Mouse (Mus musculus): Measurements from ENCODE around the gene Rnf215.
"Not testable (repeated sequence)": the region's sequence is repeated elsewhere in the genome, so short reads cannot be mapped to it uniquely, and the experiment has no call there.

Rnf215 gene

DNA sequence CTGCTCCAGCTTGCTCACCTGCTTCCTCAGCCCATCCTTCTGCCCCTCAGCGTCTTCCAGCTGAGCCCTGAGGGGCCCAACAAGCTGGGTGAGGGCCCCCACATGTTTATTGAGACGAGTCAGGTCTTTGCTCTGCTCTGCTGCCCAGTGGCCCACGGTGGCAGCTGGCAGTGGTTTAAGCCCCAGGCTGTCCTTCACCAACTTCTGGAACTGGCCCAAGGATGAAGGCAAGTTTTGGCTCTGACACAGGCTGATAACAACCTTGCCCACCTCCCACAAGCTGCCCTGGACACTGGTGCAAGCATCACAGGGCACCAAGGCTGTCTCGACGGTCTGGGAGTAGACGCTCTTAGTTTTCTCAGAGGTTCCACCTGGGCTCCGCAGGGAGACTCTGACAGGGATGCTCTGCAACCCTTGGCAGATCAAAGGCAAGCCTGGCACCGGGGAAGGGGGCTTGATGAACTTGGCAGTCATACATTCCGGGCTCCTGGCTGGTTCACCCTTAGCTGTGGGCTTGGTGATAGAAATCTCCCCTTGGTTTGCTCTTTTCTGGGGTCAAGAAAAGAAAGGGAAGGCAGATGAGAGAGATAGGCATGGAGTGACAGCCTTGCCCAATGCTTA, 13.6 kb downstream of the Rnf215 start:
- DNase-seq, result no peak

DNA sequence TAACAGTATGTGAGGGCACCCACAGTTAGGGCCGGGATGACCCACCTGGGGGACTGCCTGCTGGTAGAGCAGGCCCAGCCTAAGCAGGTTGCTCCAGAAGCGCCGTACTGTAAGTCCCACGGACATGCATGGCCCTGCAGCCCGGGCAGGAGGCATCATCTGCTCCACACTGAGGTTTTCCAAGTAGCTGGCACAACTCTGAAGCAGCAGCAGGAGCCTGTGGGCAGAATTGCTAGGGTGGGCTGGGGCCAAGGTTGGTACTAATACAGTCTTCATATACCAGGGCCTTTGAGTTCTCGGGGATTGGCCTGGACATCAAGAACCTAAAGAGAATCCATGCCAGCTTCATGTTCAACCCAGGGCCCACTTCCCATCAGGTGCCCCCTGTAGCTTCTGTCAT, 14.9 kb downstream of the Rnf215 start:
- no peak for DNase-seq

DNA sequence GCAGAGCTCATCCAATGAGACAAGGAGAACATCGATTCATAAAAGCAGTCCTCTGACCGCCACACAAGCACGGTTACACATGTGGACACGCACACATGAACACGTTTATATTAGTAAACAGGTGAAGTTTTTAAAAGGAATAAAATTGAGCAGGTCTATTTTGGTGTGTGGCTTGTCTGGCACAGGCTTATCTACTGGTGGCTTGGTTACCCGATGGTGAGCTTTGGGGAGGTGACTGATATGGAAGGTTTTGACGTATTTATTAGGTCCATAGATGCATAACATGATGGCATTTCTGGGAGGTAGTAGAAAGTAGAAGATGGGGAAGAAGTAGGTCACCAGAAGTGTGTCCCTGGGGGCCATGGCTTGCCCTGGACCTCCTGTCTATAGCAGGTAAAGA, 18.7 kb downstream of the Rnf215 start:
- no peak for DNase-seq

DNA sequence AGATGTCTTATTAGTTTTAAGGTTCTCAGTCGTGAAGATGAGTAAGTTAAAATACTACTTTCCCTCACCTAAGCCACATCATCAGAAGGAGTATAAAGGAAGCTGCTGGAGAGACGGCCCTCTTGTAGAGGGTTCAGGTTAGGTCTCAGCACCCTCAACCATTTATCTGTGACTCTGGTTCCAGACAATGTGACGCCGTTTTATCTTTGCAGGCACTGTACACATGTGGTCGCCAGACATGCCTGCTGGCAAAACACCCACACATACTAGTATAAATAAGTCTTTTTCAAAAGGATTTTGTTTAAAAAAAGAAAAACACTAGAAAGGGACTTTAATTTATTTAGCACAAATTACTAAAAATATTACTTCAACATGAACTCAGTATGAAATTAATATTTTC, 20.6 kb downstream of the Rnf215 start:
- no peak for DNase-seq

DNA sequence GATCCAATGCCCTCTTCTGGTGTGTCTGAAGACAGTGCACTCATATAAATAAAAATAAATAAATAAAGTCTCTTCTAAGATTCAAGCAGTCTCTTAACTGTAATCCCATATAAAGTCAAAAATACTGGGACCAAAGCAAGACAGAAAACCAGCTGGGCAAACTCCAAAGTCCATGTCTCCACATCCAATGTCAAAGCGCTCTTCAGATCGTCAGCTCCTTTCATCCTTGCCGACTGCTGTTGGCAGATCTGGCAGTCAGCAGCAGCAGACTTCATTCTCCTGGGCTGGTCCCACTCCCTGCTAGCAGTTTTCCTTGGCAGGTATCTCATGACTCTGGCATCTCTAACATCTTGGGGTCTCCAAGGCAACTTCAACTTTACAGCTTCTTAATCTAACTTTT, 23.7 kb downstream of the Rnf215 start:
- peak; percentile 41 to 51 for DNase-seq

DNA sequence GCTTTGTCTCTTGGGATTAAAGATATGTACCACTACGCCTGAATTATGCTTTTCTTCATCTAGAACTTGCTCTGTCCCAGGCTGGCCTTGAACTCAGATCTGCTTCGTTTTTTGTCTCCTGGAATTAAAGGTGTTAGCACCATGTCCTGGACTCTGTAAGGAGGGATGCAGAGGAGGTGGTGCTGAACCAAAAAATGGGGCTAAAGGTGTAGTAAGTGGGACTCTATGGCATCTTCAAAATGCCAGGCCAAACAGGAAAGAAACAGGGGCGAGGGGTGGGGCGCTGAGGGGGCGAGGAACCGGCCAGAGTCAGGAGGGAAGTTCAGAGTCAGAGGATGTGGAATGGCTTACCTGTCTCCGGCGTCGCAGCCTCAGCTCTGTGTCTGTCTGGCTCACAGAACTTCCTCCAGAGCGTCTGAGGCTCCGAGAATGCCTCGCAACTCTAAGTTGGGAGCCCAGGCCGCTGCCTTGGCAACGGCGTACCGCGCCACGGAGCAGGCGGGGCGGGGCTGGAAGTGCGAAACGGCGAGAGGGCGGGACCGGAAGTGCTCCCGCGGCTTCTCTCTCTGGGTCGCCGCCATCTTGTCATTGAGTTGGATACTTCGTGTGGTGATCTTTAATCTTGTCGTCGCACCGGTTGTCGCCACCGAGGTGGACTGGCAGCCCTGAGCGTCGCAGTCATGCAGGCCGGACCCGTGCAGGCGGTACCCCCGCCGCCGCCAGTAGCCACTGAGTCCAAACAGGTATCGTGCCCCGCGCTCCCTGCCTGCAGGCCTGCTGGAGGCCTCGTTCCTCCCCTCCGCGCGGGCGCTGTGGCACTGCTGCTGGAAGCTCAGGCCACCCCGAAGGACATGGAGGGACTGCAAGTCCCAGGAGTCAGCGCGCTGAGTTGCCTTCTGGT, 25.1 kb downstream of the Rnf215 start, which contains the start of the genes Ccdc157 and Sf3a1:
Gene Ccdc157, minus strand, starts transcription at position 486 of the 901 bp plus-strand sequence.
Gene Sf3a1, plus strand, starts transcription at position 543 of the 901 bp plus-strand sequence.
- DNase-seq, result peak; percentile 91 to 94

DNA sequence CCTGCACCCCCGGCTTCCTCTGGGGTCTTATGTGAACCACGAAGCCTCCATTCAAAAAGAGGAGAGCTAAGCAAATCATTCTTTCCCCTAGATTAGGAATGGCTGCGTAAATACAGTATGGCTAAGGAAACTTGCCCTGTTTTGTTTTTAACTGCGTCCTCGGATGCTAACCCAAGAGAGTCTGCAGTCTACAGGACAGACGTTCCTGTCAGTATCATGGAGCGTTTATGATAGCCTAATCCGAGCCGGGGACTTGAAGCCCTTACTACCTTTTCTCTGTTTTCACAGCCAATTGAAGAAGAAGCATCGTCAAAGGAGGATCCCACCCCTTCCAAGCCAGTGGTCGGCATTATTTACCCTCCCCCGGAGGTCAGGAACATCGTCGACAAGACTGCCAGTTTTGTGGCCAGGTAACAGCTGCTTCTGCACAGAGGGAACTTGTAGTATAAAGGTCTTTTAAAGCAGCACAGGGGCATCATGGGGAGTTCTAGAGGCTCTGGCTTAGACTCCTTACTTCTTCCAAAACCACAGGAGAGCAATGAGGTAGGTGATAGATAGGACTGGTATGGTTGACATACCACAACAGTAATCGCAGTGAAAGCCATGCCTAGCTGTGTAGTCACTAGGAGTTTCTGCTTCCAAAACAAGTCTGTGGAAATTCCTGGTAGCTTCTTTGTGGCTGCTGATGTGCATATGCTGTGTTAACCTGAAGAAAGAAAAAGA, 25.9 kb downstream of the Rnf215 start:
- no peak for DNase-seq

DNA sequence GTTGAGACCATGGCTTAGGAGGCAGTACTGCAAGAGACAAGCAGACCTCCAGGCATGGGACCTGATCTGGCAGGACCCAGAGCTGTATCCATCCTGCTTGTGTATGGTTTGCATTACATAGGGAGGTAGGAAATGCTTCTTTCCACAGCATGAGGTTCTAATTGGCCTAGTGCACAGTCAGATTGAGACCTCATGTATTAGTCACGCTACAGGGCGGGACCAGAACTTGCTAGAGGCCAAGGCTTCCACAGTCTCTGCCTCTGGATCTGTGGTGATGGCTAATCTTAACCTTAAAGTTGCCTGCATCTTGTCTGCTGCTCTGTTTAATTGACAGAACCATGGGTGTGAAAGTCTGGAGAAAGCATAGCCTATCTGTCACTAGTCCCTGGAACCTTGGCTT, 29.7 kb downstream of the Rnf215 start:
- no peak for DNase-seq

DNA sequence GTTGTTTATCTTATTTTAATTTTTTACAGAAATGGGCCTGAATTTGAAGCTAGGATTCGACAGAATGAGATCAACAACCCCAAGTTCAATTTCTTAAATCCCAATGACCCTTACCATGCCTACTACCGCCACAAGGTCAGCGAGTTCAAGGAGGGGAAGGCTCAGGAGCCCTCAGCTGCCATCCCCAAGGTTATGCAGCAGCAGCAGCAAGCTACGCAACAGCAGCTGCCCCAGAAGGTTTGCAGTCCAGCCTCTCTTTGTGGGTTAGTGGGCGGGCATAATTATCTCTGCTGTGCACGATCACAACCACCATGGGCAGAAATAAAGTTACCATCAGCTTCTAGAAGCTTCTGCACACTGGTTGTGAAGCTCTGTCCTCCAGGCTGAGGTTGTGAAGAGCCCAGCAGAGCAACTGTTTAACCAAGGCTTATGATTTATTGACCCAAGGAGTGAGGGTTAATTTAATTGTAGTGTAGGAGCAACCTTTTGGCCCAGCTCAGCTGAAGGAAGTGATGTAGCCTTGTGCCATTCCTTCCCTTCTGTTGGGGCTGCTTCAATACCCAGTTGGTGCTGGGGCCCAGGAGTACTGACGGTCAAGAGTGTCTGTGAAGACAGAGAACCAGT, 31.6 kb downstream of the Rnf215 start:
- no peak for DNase-seq

DNA sequence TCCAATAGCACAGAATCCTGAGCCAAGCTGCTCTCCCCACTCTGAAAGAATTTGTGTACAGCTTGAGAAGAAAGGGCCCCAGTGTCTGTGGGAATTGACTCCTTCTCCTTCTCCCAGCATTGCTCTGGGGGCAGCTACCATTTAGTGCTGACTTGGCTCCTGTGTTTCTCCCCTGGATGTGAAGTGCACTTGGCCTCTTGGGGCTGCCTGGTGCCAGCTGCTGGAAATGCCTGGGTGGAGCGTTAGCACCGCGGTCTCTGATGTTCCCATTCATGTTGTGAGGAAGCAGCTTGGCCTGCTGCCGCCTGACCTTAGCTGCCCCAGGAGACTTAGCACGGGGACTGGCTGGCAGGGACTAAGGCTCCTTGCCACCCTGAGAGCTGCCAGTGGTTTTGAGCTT, 39.6 kb downstream of the Rnf215 start:
- peak; percentile 45 to 58 for DNase-seq

DNA sequence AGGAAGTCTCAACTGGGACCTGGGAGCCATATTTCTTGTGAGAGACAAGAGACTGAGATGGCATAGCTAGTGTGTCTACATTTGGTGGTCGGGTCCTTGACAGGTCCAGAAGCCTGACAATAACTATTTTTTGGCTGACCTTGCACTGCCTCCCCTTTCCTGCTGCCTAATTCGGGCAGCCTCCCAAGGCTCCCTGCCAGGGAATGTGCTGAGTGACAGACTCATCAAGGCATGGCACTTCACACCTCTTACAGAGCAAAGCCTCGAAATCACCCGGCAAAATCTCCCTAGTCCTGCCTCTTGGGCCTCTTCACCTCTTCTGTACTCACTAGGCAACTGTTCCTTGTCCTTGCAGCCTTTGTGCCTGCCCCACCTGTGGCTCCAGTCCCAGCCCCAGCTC, 42.7 kb downstream of the Rnf215 start:
- DNase-seq, result no peak

DNA sequence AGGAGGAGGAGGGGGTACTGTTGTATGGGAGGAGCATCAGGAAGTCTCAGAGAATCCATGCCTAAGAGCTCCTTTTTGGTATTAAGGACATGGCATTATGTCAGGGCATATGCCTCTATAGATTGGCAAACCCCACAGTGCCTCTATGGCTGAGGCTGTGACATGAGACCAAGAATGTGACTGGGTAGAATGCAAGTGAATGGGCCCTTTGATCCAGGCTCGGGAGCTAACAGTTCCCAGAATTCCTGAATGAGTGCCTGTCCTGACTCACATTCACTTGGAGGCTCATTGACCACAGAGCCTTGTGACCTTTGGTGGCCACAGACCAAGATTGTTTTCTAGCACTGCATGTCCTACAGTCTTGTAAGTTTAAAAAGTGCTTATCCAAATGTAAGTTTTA, 47.1 kb downstream of the Rnf215 start:
- DNase-seq, result no peak

DNA sequence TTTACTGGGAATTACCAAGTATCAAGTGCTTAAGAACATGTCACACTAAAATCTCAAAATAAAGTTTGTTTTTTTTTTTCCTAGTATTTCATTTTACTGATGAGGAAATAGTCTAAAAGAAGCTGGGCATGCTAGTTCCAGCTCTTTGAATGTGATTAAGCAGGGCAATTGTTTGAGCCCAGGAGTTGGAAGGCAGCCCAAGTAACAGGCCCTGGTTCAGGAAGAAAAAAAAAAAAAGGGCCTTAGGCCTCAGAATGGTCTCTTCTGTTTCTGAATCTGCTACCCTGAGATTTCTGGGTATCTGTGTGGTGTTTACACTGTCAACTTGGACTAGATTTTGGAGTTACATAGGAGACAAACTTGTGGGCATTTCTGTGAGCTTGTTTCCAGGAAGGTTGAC, 48.5 kb downstream of the Rnf215 start:
- DNase-seq, result no peak

DNA sequence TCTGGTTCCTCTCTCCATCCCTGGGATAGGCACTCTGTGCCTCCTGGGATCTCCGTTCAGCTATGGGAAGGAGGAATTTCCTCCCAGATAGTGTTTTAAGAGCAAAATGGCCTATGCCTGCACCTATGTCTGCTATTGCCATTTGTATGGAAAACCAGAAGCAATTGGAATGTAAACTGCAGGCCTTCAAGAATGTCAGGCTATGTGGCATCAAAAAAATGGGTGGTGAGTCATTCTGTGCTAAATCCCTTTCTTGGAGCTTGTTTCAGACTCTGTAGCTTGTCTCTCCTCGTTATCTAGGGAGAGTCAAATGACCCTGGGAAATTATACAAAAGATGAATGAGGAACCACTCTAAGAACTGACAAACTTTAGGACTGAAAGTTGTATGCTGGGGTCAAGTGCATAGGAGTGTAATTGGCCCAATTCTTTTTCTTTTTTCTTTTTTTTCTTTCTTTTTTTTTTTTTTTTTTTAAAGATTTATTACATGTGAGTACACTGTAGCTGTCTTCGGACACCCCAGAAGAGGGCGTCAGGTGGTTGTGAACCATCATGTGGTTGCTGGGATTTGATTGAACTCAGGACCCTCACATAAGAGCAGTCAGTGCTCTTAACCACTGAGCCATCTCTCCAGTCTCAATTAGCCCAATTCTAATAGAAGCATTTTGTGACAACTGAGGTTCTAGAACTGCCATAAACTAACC, 49.4 kb downstream of the Rnf215 start:
- no peak for DNase-seq

DNA sequence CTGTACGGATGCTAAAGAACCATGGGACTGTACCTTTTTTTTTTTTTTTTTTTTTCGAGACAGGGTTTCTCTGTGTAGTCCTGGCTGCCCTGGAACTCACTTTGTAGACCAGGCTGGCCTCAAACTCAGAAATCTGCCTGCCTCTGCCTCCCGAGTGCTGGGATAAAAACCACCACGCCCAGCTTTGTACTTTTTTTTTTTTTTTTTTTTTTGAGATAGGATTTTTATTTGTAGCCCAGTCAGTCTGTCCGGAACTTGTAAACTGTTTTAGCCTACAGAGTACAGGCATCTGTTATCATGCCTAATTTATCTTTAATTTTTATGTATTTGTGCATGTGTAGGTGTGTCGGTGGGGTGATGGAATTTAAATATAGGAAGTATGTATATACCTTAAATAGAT, 50.5 kb downstream of the Rnf215 start:
- DNase-seq, result not testable (repeated sequence)

DNA sequence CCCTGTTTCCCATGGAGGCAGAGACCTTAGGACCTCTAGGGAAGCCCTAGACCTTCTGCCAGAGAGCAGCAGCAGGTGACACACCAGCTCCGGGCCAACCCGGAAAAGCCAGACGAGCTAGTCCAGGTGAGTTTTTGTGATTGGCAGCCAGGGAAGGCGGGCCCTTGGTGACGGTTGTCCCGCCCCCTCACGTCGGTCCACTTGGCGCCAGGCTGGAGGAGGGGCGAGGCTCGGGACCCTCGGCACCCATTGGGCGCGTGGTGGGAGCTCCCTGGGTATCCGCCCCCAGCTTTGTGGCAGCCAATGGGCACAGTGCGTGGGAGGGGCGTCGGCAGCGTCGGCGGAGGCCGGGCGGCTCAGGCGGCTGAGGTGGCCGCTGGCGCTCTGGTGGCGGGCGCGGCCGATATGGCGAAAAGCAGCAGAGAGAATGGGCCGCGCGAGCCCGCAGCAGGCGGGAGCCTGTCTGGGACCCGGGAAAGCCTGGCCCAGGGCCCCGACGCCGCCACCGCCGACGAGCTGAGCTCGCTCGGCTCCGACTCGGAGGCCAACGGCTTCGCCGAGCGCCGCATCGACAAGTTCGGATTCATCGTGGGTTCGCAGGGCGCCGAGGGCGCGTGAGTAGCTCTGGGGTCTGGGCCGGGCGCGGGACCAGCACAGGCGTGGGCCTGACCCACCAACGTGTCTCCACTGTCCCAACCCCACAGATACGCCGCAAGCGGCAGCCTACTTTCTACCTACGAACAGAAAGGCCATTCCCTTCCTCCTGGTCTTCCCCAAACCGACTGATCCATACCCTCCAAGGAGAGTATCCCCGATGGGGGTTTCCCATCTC, 51.7 kb downstream of the Rnf215 start, which contains the start of gene Tbc1d10a:
Gene Tbc1d10a, plus strand, starts transcription at position 304 of the 832 bp plus-strand sequence.
- peak; percentile 99 for DNase-seq

DNA sequence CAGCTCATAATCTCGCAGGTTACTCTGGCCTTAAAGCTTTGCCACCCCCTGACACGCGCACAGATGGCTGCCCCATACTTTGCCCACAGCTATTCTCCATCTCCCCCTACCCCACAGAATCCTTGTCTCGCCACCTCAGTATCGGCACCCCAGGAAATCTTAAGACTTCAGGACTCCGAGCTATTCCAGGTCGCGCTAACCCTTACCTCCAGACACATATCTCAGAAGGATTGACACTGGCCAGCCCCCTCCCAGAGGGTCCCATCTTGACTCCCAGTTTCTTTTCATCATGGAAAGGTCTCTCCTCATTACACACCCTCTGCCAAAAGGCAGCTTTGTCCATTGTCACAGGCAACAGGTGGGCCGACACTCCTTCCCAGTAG, 52.3 kb downstream of the Rnf215 start:
- no peak for DNase-seq

DNA sequence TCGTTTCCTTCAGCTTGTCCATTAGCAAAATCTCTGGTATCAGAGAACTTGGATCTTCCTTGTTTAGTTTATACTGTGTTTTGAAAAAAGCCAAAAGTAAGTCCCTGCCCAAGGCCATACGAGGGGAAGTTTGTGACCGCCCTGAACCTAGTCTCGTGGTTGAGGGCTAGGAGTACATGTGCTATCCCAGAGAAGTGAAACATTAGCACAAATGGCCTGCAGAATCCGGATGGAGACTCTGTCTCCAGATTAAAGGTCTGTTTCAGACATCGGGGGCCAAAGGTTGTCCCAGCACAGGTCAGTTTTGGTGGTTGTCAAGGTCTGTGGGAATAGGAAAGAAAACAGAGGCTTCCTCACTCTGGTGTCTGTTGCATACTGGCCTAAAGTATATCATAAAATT, 54.2 kb downstream of the Rnf215 start:
- peak; percentile 85 to 90 for DNase-seq

DNA sequence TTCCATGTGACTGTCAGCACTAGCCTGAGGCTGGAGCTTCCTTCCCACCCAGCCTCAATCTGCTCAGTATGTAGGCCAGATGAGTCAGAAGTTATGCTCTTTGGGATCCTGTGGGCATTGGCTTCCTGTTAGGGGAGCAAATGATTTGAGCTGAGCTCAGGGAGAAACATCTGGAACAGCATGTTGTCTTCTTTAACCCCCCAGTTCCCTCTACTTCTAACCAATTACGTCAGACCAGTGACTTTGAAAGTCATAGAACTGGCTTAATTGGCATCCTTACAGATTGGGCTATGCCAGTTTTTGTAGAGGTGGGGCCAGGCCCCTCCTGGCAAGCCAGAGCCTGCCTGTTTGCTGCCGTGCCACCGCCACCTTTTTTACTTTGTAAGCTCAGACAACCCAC, 55.7 kb downstream of the Rnf215 start:
- no peak for DNase-seq
